Mouse (Mus musculus): ENCODE measurements around the gene Ube2f.

Ube2f gene

GRCm38 (mm10) chr1:91239112-91239511 lies 11.0 kb upstream of the Ube2f start:
- peak; percentile 80 for DNase-seq (ENCODE audit: low spot score)

- no peak for DNase-seq (ENCODE audit: low spot score)
Observed at GRCm38 (mm10) chr1:91239800-91240199, 10.3 kb upstream of the Ube2f start.

- no peak for DNase-seq (ENCODE audit: low spot score)
Observed at GRCm38 (mm10) chr1:91240685-91241084, 9.4 kb upstream of the Ube2f start.

GRCm38 (mm10) chr1:91241249-91241648 lies 8.9 kb upstream of the Ube2f start:
- DNase-seq (ENCODE audit: low spot score) = no peak

GRCm38 (mm10) chr1:91248242-91248641 lies 1.9 kb upstream of the Ube2f start:
- DNase-seq (ENCODE audit: low spot score) = no peak

- no peak for DNase-seq (ENCODE audit: low spot score)
Observed at GRCm38 (mm10) chr1:91248970-91249369, 1.1 kb upstream of the Ube2f start.

- DNase-seq (ENCODE audit: low spot score) = peak; percentile 66
Observed at GRCm38 (mm10) chr1:91250415-91251147, 477 bp downstream of the Ube2f start.

GRCm38 (mm10) chr1:91251148-91251650 lies 1.1 kb downstream of the Ube2f start:
- DNase-seq (ENCODE audit: low spot score) = no peak

GRCm38 (mm10) chr1:91251927-91252326 lies 1.8 kb downstream of the Ube2f start:
- no peak for DNase-seq (ENCODE audit: low spot score)

- DNase-seq (ENCODE audit: low spot score) = no peak
Observed at GRCm38 (mm10) chr1:91257918-91258317, 7.8 kb downstream of the Ube2f start.

- no peak for DNase-seq (ENCODE audit: low spot score)
Observed at GRCm38 (mm10) chr1:91259794-91260193, 9.7 kb downstream of the Ube2f start.

- no peak for DNase-seq (ENCODE audit: low spot score)
Observed at GRCm38 (mm10) chr1:91262508-91262907, 12.4 kb downstream of the Ube2f start.

- no peak for DNase-seq (ENCODE audit: low spot score)
Observed at GRCm38 (mm10) chr1:91272260-91272659, 22.2 kb downstream of the Ube2f start.

GRCm38 (mm10) chr1:91276581-91276980 lies 26.5 kb downstream of the Ube2f start:
- DNase-seq (ENCODE audit: low spot score) = no peak

GRCm38 (mm10) chr1:91277480-91277879 lies 27.4 kb downstream of the Ube2f start:
- no peak for DNase-seq (ENCODE audit: low spot score)

GRCm38 (mm10) chr1:91278410-91279119 lies 28.5 kb downstream of the Ube2f start:
- no peak for DNase-seq (ENCODE audit: low spot score)

GRCm38 (mm10) chr1:91279126-91279525 lies 29.0 kb downstream of the Ube2f start:
- no peak for DNase-seq (ENCODE audit: low spot score)

- no peak for DNase-seq (ENCODE audit: low spot score)
Observed at GRCm38 (mm10) chr1:91282582-91282981, 32.5 kb downstream of the Ube2f start.

GRCm38 (mm10) chr1:91289375-91289774 lies 39.3 kb downstream of the Ube2f start:
- no peak for DNase-seq (ENCODE audit: low spot score)

- no peak for DNase-seq (ENCODE audit: low spot score)
Observed at GRCm38 (mm10) chr1:91292101-91292825, 42.2 kb downstream of the Ube2f start.

- no peak for DNase-seq (ENCODE audit: low spot score)
Observed at GRCm38 (mm10) chr1:91295544-91295943, 45.4 kb downstream of the Ube2f start.
